Mouse (Mus musculus) embryonic fibroblast, embryonic 13.5 days (primary cell): ENCODE measurements around the gene Astn2. TPM values are rescaled to one million over a fixed set of nuclear protein-coding genes. Genes with fewer than 3 reads are reported as not detected.

Experiments
- H3K27ac ChIP-seq: 2 replicates; pipeline ENCODE4 v1.5.1; 2012; ENCODE audit warnings: low read length, control low read depth, inconsistent platforms; ENCODE audit not compliant: insufficient read depth
- H3K4me1 ChIP-seq: 2 replicates; pipeline ENCODE4 v1.6.1; 2011; ENCODE audit warnings: low read length; ENCODE audit not compliant: control insufficient read depth, insufficient read depth
- H3K4me3 ChIP-seq: 2 replicates; pipeline ENCODE4 v1.5.1; 2011; ENCODE audit warnings: mild to moderate bottlenecking, control low read depth, low read length; ENCODE audit not compliant: insufficient read depth
- CTCF ChIP-seq: IDR thresholded peaks from 2 replicates; pipeline ENCODE4 v1.5.1; 2011; ENCODE audit warnings: mild to moderate bottlenecking, control low read depth, low read length, moderate library complexity, borderline replicate concordance; ENCODE audit not compliant: insufficient read depth
- POLR2A ChIP-seq: IDR thresholded peaks from 2 replicates; pipeline ENCODE4 v1.6.1; 2011; ENCODE audit warnings: low read depth, mild to moderate bottlenecking, control low read depth, low read length, moderate library complexity
- polyA plus RNA-seq: library from polyadenylated mRNA; stranded (reverse); fragments of >200 nt; gene quantifications from 2 replicates; pipeline ENCODE4 v1.2.4, GENCODE M21; 2011; ENCODE audit warnings: low read depth; ENCODE audit not compliant: missing spikeins, insufficient read length

Astn2 gene
- polyA plus RNA-seq, 1 experiment, result 4.2 TPM

GRCm38 (mm10) chr4:66399066-66399465 lies 5.3 kb downstream of the Astn2 start:
- Histone ChIP-seq H3K4me1 (0 out of 2 replicates have a peak, but pooled peaks cover 3% of the 10 kb centered on the region), H3K4me3 (no peak overlapping the region), H3K27ac (no peak overlapping the region)
- TF ChIP-seq POLR2A (no peak), CTCF (no peak)

- TF ChIP-seq CTCF, result no peak
- no peak for TF ChIP-seq POLR2A
- Histone ChIP-seq H3K4me1 (no peaks in the 10 kb centered on the region), H3K4me3 (no peak overlapping the region), H3K27ac (no peak overlapping the region)
Observed at GRCm38 (mm10) chr4:66397216-66397615, 7.2 kb downstream of the Astn2 start.

GRCm38 (mm10) chr4:66393294-66393693 lies 11.1 kb downstream of the Astn2 start:
- Histone ChIP-seq H3K4me1 (no peaks in the 10 kb centered on the region), H3K27ac (no peak overlapping the region), H3K4me3 (no peak overlapping the region)
- TF ChIP-seq POLR2A (no peak), CTCF (no peak)

- no peak for TF ChIP-seq POLR2A
- TF ChIP-seq CTCF, result no peak
- Histone ChIP-seq H3K27ac (no peak overlapping the region), H3K4me3 (no peak overlapping the region), H3K4me1 (no peaks in the 10 kb centered on the region)
Observed at GRCm38 (mm10) chr4:66390480-66390879, 13.9 kb downstream of the Astn2 start.

- TF ChIP-seq CTCF (no peak), POLR2A (no peak)
- Histone ChIP-seq H3K27ac (0 out of 2 replicates have a peak overlapping the region, but pooled peaks have one; percentile 7), H3K4me3 (no peak overlapping the region), H3K4me1 (peaks cover 3% of the 10 kb centered on the region; the same call in 1 of the 2 replicates)
Observed at GRCm38 (mm10) chr4:66378586-66378985, 25.8 kb downstream of the Astn2 start.

GRCm38 (mm10) chr4:66370557-66371071 lies 33.8 kb downstream of the Astn2 start:
- Histone ChIP-seq H3K27ac (no peak overlapping the region), H3K4me3 (no peak overlapping the region), H3K4me1 (no peaks in the 10 kb centered on the region)
- TF ChIP-seq CTCF (no peak), POLR2A (no peak)

- TF ChIP-seq POLR2A (no peak), CTCF (no peak)
- H3K4me3 ChIP-seq, result no peak overlapping the region
- no peak overlapping the region for H3K27ac ChIP-seq
- no peaks in the 10 kb centered on the region for H3K4me1 ChIP-seq
Observed at GRCm38 (mm10) chr4:66365500-66365899, 38.9 kb downstream of the Astn2 start.

GRCm38 (mm10) chr4:66344632-66345031 lies 59.8 kb downstream of the Astn2 start:
- H3K4me3 ChIP-seq, result no peak overlapping the region
- H3K4me1 ChIP-seq, result no peaks in the 10 kb centered on the region
- no peak overlapping the region for H3K27ac ChIP-seq
- no peak for TF ChIP-seq POLR2A
- no peak for TF ChIP-seq CTCF

- Histone ChIP-seq H3K4me3 (no peak overlapping the region), H3K27ac (peak overlapping the region; percentile 65), H3K4me1 (peaks cover 2% of the 10 kb centered on the region)
- TF ChIP-seq CTCF (no peak), POLR2A (no peak)
Observed at GRCm38 (mm10) chr4:66337443-66337842, 67.0 kb downstream of the Astn2 start.

- peaks cover 1% of the 10 kb centered on the region for H3K4me1 ChIP-seq
- no peak for TF ChIP-seq POLR2A
- H3K27ac ChIP-seq, result no peak overlapping the region
- H3K4me3 ChIP-seq, result no peak overlapping the region
Observed at GRCm38 (mm10) chr4:66330600-66331285, 73.7 kb downstream of the Astn2 start.

- TF ChIP-seq POLR2A (no peak), CTCF (no peak)
- H3K4me1 ChIP-seq, result peaks cover 7% of the 10 kb centered on the region
- H3K4me3 ChIP-seq, result no peak overlapping the region
- H3K27ac ChIP-seq, result no peak overlapping the region
Observed at GRCm38 (mm10) chr4:66321051-66321450, 83.4 kb downstream of the Astn2 start.
